Mouse (Mus musculus): ENCODE measurements around the gene Coa7.

GRCm38 (mm10) chr4:108387681-108388253 lies 59.8 kb downstream of the Coa7 start:
- TF ChIP-seq CTCF (IDR thresholded peaks at IDR 0.05; ENCODE audit: control insufficient read depth, insufficient read depth, insufficient replicate concordance, low read depth, low read length), result no peak
- TF ChIP-seq POLR2A (IDR thresholded peaks at IDR 0.05; ENCODE audit: control insufficient read depth, low read depth, low read length), result no peak
